Mouse (Mus musculus): ENCODE measurements at regions not wholly inside any gene's neighbourhood (a gene's known extent, or its start where the extent isn't known, plus 50 kb on each side); places are given as distances from the start of the nearest gene placed in this dataset.

DNA sequence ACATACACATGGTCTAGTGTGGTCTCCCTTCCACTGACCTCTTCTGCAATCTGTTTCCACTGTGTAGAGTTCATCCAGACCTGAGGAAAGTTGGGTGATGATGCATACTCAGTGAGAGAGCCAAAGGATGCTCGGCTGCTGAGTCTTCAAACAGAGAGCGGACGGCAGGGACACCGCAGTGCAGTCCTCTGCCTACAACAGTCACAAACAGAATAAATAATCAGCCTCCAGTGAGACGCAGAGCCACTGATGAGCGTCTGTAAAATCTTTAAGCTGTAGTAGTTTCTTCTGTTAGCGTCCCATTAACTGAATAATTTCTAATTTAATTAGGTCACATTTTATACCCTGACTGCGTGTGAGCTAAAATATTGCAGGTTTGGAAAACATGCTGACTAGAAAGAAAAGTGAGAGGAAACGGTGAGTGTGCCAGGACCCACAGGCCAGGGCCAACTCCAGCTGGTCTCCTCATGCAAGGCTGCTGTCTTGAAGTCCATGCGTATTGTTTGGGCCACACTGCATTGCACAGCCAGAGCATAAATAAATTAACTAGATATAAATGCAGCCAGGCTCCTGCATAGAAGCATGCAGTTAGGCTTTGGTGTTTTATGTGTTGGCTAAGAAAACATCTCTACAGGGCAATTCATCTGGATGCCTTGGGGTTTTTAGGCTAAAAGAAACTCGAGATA is 551.0 kb downstream of the Plekhb2 start:
- WGBS, result 80% methylated on average over 11 of the region's 11 CpGs
- H3K9me3 ChIP-seq (ENCODE audit: control insufficient read depth, low read length), result no peaks in the 10 kb centered on the region
- ATAC-seq (replicated peaks; ENCODE audit: low FRiP score), result no peak

DNA sequence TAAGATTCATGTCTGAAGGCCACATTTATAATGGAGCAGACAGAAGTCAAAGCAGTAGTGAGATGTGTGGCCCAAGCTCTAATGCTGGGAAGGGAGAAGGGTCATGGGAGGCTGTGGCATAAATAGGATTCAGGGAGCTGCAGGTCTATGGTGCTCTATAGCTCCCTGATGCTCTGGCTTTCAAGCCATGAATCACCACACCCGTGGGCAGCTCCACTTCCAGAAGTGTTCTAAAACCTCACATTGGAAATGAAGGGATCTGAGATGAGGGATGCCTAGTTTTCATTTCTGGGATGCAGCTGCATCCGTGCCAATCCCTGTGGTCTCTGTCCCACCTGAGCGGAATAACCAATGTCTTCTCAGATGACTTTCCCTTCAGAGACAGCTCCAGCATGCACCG is 553.2 kb downstream of the Plekhb2 start:
- no peak overlapping the region for H3K4me3 ChIP-seq (ENCODE audit: low read depth, low read length)
- no peaks in the 10 kb centered on the region for H3K4me1 ChIP-seq (replicated peaks; ENCODE audit: control insufficient read depth, insufficient read depth, low read length)
- no peaks in the 10 kb centered on the region for H3K9me3 ChIP-seq (ENCODE audit: control insufficient read depth, low read length)
- no peak for DNase-seq (ENCODE audit: low spot score)
- no peaks in the 10 kb centered on the region for H3K27me3 ChIP-seq (replicated peaks; ENCODE audit: control insufficient read depth, insufficient read depth, low read length)
- no peak overlapping the region for H3K9ac ChIP-seq (ENCODE audit: low read depth, low read length)
- ATAC-seq (replicated peaks; ENCODE audit: low FRiP score), result no peak
- no peak overlapping the region for H3K27ac ChIP-seq (ENCODE audit: low read depth, low read length)
- H3K4me2 ChIP-seq, result no peak overlapping the region
- 84% methylated on average over 4 of the region's 4 CpGs for WGBS
- H3K36me3 ChIP-seq (ENCODE audit: control insufficient read depth, insufficient read depth, low read length), result no peaks in the 10 kb centered on the region

More for the DNA sequence above, 551.0 kb downstream of the Plekhb2 start:
- no peaks in the 10 kb centered on the region for H3K4me1 ChIP-seq (replicated peaks; ENCODE audit: control insufficient read depth, insufficient read depth, low read length)
- H3K36me3 ChIP-seq (ENCODE audit: control insufficient read depth, insufficient read depth, low read length), result no peaks in the 10 kb centered on the region
- H3K27ac ChIP-seq (ENCODE audit: low read depth, low read length), result no peak overlapping the region
- no peaks in the 10 kb centered on the region for H3K27me3 ChIP-seq (replicated peaks; ENCODE audit: control insufficient read depth, insufficient read depth, low read length)
- no peak for DNase-seq (ENCODE audit: low spot score)
- no peak overlapping the region for H3K9ac ChIP-seq (ENCODE audit: low read depth, low read length)
- no peak overlapping the region for H3K4me2 ChIP-seq
- no peak overlapping the region for H3K4me3 ChIP-seq (ENCODE audit: low read depth, low read length)

DNA sequence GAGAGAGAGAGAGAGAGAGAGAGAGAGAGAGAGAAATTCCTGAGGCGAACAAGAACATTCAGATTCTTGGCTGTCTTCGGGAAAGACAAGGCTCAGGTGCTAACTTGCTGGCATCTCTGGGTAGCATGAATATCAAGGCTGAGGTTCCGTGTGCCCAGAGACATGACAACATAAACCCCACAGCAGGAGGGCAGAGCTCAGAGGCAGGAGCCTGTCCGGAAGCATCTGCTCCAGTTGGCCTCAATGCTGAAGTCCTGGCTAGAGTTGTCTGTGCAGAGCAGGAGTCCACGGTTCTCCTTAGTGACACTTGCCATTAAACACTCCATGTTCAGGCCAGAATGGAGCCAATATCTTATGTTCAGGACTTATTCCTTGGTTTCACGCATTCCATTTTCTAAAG is 555.6 kb downstream of the Plekhb2 start:
- DNase-seq (ENCODE audit: low spot score) (no peak), ATAC-seq (replicated peaks; ENCODE audit: low FRiP score) (no peak)
- WGBS, result 82% methylated on average over 6 of the region's 6 CpGs
- Histone ChIP-seq H3K27me3 (replicated peaks; ENCODE audit: control insufficient read depth, insufficient read depth, low read length) (no peaks in the 10 kb centered on the region), H3K9me3 (ENCODE audit: control insufficient read depth, low read length) (no peaks in the 10 kb centered on the region), H3K9ac (ENCODE audit: low read depth, low read length) (no peak overlapping the region), H3K4me1 (replicated peaks; ENCODE audit: control insufficient read depth, insufficient read depth, low read length) (no peaks in the 10 kb centered on the region), H3K4me3 (ENCODE audit: low read depth, low read length) (no peak overlapping the region), H3K27ac (ENCODE audit: low read depth, low read length) (no peak overlapping the region), H3K36me3 (ENCODE audit: control insufficient read depth, insufficient read depth, low read length) (no peaks in the 10 kb centered on the region), H3K4me2 (no peak overlapping the region)

DNA sequence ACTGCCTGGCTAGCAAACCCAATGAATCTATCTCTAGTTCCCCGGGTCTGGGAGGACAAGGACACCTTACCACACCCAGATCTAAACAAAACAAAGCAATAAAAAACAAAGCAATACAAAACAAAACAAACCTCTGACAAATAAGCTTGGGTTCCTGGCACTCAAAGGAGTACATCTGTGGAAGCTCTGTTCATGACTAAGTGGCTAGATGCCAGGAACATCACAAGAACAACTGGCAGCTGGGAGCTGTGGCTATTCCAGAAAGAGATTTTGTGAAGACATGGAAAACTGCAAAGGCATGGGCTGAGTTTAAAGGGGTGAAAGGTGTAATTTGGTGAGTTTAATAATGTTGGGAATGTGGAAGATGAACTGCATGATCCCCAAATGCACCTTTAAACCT is 565.9 kb downstream of the Plekhb2 start:
- H3K27ac ChIP-seq (ENCODE audit: low read depth, low read length), result no peak overlapping the region
- DNase-seq (ENCODE audit: low spot score), result no peak
- no peak overlapping the region for H3K9ac ChIP-seq (ENCODE audit: low read depth, low read length)
- no peaks in the 10 kb centered on the region for H3K9me3 ChIP-seq (ENCODE audit: control insufficient read depth, low read length)
- H3K27me3 ChIP-seq (replicated peaks; ENCODE audit: control insufficient read depth, insufficient read depth, low read length), result no peaks in the 10 kb centered on the region
- no peak overlapping the region for H3K4me2 ChIP-seq
- 81% methylated on average over 1 of the region's 1 CpGs for WGBS
- no peaks in the 10 kb centered on the region for H3K4me1 ChIP-seq (replicated peaks; ENCODE audit: control insufficient read depth, insufficient read depth, low read length)
- no peaks in the 10 kb centered on the region for H3K36me3 ChIP-seq (ENCODE audit: control insufficient read depth, insufficient read depth, low read length)
- no peak overlapping the region for H3K4me3 ChIP-seq (ENCODE audit: low read depth, low read length)
- ATAC-seq (replicated peaks; ENCODE audit: low FRiP score), result no peak

DNA sequence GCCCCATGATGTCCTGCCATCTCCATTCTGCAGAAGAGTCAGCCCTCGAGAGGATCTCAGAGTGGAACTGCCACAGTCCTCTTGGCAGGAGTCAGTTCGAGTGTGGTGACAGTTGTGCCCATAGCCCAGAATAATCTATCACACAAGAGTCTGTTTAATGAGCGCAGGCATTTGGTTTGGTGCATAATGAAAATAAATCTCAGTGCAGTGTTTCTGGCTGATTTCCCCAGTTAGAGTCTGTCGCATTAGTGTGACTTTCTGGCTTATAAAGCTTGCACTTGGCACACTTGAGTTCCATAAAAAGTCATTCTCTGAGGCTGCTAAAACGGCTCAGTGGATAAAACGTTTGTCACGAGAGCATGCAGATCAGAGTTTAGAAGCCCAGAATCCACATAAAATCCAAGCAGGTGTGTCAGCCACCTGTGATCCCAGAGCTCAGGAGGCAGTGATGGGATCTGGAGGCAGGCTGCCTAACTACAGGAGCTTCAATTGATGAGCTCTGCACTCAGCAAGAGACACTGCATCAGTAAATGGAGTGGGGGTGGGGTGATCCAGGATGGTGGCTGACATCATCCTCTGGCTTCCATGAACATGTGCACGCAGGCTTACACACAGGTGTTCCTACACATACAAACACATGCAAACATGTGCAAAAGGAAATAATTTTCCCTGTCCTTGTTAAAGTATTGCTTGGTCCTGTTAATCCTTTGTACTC is 578.5 kb downstream of the Plekhb2 start:
- H3K9ac ChIP-seq (ENCODE audit: low read depth, low read length), result no peak overlapping the region
- H3K4me1 ChIP-seq (replicated peaks; ENCODE audit: control insufficient read depth, insufficient read depth, low read length), result no peaks in the 10 kb centered on the region
- H3K36me3 ChIP-seq (ENCODE audit: control insufficient read depth, insufficient read depth, low read length), result no peaks in the 10 kb centered on the region
- no peak overlapping the region for H3K27ac ChIP-seq (ENCODE audit: low read depth, low read length)
- H3K4me2 ChIP-seq, result no peak overlapping the region
- H3K27me3 ChIP-seq (replicated peaks; ENCODE audit: control insufficient read depth, insufficient read depth, low read length), result no peaks in the 10 kb centered on the region
- no peak overlapping the region for H3K4me3 ChIP-seq (ENCODE audit: low read depth, low read length)
- H3K9me3 ChIP-seq (ENCODE audit: control insufficient read depth, low read length), result no peaks in the 10 kb centered on the region
- ATAC-seq (replicated peaks; ENCODE audit: low FRiP score) (no peak), DNase-seq (ENCODE audit: low spot score) (no peak)
- WGBS, result 81% methylated on average over 8 of the region's 8 CpGs

DNA sequence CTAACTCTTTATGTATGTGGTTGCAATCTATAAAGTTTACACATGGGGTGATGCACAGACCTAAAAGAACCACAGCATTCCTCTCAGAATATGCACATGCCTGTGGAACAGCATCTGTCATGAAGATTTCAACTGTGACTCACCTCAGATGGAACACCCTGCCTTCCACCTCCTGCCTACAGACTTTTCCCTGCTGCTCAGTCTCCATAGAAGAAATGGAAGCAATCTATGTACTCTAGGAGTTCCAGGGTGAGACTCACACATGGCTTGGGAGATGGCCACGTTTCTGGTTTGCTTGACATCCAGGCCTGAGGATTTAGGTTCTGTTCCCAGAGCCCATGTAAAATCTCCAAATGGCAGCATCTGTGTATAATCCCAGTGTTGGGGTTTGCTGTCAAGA is 579.7 kb downstream of the Plekhb2 start:
- Histone ChIP-seq H3K4me1 (replicated peaks; ENCODE audit: control insufficient read depth, insufficient read depth, low read length) (no peaks in the 10 kb centered on the region), H3K9me3 (ENCODE audit: control insufficient read depth, low read length) (no peaks in the 10 kb centered on the region), H3K36me3 (ENCODE audit: control insufficient read depth, insufficient read depth, low read length) (no peaks in the 10 kb centered on the region), H3K9ac (ENCODE audit: low read depth, low read length) (no peak overlapping the region), H3K4me2 (no peak overlapping the region), H3K4me3 (ENCODE audit: low read depth, low read length) (no peak overlapping the region), H3K27me3 (replicated peaks; ENCODE audit: control insufficient read depth, insufficient read depth, low read length) (no peaks in the 10 kb centered on the region), H3K27ac (ENCODE audit: low read depth, low read length) (no peak overlapping the region)
- 75% methylated on average over 1 of the region's 1 CpGs for WGBS
- DNase-seq (ENCODE audit: low spot score) (no peak), ATAC-seq (replicated peaks; ENCODE audit: low FRiP score) (no peak)

DNA sequence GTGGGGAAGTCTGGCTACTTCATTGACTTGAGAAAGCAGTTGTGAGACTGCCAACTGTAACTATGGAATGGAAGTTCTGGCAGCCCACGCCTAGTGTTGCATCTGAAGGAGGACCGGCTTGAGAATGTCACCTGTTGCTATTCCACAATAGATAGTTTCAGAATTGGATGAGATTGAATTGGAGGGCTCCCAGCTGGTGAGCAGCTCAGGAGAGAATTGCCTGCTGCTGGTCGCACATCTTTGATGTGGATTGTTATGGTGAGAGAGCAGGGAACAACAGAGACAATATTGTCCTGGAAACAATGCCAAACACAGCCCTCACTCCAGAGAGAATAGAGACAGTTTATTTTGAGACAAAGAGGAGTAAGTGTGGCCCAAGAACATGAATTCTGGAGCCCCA is 585.9 kb downstream of the Plekhb2 start:
- Histone ChIP-seq H3K9ac (ENCODE audit: low read depth, low read length) (no peak overlapping the region), H3K27me3 (replicated peaks; ENCODE audit: control insufficient read depth, insufficient read depth, low read length) (no peaks in the 10 kb centered on the region), H3K36me3 (ENCODE audit: control insufficient read depth, insufficient read depth, low read length) (no peaks in the 10 kb centered on the region), H3K27ac (ENCODE audit: low read depth, low read length) (no peak overlapping the region), H3K4me2 (no peak overlapping the region), H3K4me3 (ENCODE audit: low read depth, low read length) (no peak overlapping the region), H3K9me3 (ENCODE audit: control insufficient read depth, low read length) (no peaks in the 10 kb centered on the region), H3K4me1 (replicated peaks; ENCODE audit: control insufficient read depth, insufficient read depth, low read length) (no peaks in the 10 kb centered on the region)
- DNase-seq (ENCODE audit: low spot score) (no peak), ATAC-seq (replicated peaks; ENCODE audit: low FRiP score) (no peak)
- 79% methylated on average over 3 of the region's 3 CpGs for WGBS

DNA sequence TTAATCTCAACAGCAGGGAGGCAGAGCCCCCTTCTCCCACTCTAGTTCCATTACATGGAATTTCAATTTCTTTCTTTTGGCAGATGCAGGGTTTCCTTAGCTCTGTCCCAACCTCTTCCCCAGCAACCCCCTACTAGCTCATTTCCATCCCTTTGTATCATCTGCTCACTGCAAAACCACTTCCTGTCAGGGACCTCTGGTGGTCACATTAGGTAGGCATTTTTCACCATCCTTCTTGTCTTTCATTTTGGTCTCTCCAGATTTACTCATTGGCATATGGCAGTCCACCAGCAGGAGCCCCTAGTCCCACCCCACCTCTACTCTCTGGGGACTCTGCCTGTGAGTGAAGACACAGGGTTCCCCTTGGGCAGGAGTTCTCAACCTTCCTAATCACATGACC is 597.6 kb downstream of the Plekhb2 start:
- ATAC-seq (replicated peaks; ENCODE audit: low FRiP score), result no peak
- Histone ChIP-seq H3K4me3 (ENCODE audit: low read depth, low read length) (no peak overlapping the region), H3K9ac (ENCODE audit: low read depth, low read length) (no peak overlapping the region), H3K9me3 (ENCODE audit: control insufficient read depth, low read length) (no peaks in the 10 kb centered on the region), H3K36me3 (ENCODE audit: control insufficient read depth, insufficient read depth, low read length) (no peaks in the 10 kb centered on the region), H3K27me3 (replicated peaks; ENCODE audit: control insufficient read depth, insufficient read depth, low read length) (no peaks in the 10 kb centered on the region), H3K27ac (ENCODE audit: low read depth, low read length) (no peak overlapping the region), H3K4me1 (replicated peaks; ENCODE audit: control insufficient read depth, insufficient read depth, low read length) (no peaks in the 10 kb centered on the region), H3K4me2 (no peak overlapping the region)
- DNase-seq (ENCODE audit: low spot score), result no peak

DNA sequence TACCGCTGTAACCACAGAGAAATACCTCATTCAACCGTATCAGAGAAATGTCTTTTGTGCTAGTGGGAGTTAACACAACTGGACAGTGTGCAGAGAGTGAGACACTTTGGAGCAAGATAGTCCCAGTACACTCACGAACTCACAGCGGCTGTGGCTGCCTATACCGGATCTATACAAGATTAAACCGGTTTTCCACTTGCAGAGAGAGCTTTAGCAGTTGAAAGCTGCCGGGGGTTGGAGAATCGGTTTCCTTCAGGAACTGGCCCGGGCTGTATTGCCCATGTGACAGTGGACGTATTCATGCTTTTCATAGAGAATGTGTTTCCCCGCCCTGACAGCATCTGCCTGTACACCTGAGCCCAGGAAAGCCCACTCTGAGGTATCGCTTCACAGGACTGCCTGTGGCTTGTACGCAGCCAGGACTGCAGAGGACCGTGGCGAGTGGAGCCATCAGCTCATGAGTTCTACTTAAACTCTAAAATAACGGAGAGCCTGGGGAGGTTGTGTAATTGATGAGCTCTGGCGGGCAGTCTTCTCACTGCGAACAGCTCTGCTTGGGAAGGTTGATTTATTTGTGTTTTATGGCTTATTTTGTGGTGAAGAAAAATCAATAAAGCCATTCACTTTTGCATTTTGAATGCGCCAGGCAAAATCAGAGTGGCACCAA is 602.8 kb downstream of the Plekhb2 start:
- Histone ChIP-seq H3K4me3 (ENCODE audit: low read depth, low read length) (no peak overlapping the region), H3K27me3 (replicated peaks; ENCODE audit: control insufficient read depth, insufficient read depth, low read length) (no peaks in the 10 kb centered on the region), H3K4me1 (replicated peaks; ENCODE audit: control insufficient read depth, insufficient read depth, low read length) (no peaks in the 10 kb centered on the region), H3K27ac (ENCODE audit: low read depth, low read length) (no peak overlapping the region), H3K9ac (ENCODE audit: low read depth, low read length) (no peak overlapping the region), H3K4me2 (no peak overlapping the region), H3K9me3 (ENCODE audit: control insufficient read depth, low read length) (no peaks in the 10 kb centered on the region), H3K36me3 (ENCODE audit: control insufficient read depth, insufficient read depth, low read length) (no peaks in the 10 kb centered on the region)
- DNase-seq (ENCODE audit: low spot score) (no peak), ATAC-seq (replicated peaks; ENCODE audit: low FRiP score) (no peak)
- WGBS, result 80% methylated on average over 19 of the region's 19 CpGs
